Mouse (Mus musculus) megakaryocyte, embryonic 14.5 days (primary cell): ENCODE measurements around the gene Hmg20a.

Experiments used
- FLI1 ChIP-seq: IDR thresholded peaks from 2 replicates; pipeline ENCODE4 v1.6.1; 2012; ENCODE audit warnings: low read length, inconsistent platforms, mixed read lengths
- GATA1 ChIP-seq: IDR thresholded peaks from 3 replicates; pipeline ENCODE4 v1.6.1; 2012; ENCODE audit warnings: mixed read lengths, low read length, inconsistent platforms, borderline replicate concordance

DNA sequence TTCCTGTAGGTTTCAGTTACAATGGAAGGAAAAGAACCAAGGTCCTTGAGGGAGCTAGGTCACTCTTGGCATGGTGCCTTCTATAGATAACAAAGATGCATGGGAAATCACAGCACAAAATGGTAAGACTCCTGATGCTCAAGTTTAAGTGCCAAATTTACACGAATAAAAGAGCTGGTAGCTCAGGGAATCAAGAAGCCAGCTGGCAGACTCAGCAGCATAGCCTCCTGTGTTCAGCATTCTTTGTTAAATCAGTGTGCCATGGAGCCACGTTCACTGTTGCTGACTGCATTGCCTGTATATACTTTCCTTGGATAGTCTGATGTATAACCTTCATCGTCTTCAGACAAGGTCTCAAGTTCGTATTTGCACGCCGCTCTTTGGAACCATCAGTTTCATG lies 33.2 kb downstream of the Hmg20a start:
- TF ChIP-seq GATA1: no peak
- TF ChIP-seq FLI1: no peak
